Mouse (Mus musculus) ES-E14 (cell line): ENCODE results near the gene Grb2.

Source experiments
- HCFC1 ChIP-seq: IDR thresholded peaks from 2 replicates; pipeline ENCODE4 v1.6.1; 2012; ENCODE audit warnings: low read length, inconsistent platforms, borderline replicate concordance; ENCODE audit not compliant: insufficient read depth
- ZC3H11A ChIP-seq: IDR thresholded peaks from 2 replicates; pipeline ENCODE4 v1.6.1; 2012; ENCODE audit warnings: low read depth, mild to moderate bottlenecking, inconsistent platforms, low read length, borderline replicate concordance

DNA sequence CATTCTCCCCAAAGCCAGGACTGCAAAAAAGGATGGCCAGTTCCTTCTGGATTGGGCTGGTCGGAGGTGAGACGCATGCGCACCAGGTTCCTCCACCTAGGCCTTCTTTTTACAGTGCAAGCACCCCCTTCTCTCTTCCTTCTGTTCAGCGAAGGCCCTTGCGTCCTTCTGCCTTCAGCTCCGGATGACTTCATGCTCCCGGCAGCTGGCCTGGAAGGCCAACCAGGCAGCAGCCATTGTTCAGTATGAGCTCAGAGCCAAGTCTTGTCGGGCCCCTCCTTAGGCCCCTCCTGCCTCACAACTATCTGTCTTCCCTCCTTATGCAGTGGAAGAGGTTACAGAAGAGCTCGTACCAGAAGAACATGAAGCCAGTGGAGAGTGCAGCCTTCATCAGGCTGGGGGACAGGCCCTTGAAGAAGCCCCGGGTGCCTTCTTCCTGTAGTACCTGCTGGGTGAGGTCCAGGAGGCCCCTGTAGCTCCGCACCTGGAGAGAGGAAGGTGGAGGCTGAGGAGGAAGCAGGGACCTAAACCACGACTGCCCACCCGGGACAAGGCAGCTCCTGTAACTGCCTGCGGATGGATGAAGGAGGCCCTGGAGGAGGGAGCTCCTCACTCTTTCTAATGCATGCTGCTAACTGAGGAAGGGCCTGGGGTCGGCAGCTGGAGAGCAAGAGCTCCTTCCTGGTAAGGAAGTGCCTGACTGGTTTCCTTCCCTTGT lies 93.1 kb downstream of the Grb2 start:
- TF ChIP-seq HCFC1, result no peak
- TF ChIP-seq ZC3H11A, result no peak
